Mouse (Mus musculus) liver, embryonic 11.5 days (tissue): Measurements from ENCODE around the gene Mbd3. TPM values are rescaled to one million over a fixed set of nuclear protein-coding genes. Genes with fewer than 3 reads are reported as not detected.

ENCODE experiments used
- ATAC-seq: fragments of 200-750 bp; cut with Nextera tagmentation; replicated peaks from 2 replicates; pipeline ENCODE4 v1.8.0; 2017; ENCODE audit warnings: moderate number of reproducible peaks, mild to moderate bottlenecking, moderate TSS enrichment, moderate library complexity; ENCODE audit not compliant: low FRiP score
- DNase-seq: peaks from one replicate; pipeline ENCODE4 v3.0.0-alpha.2; 2017; ENCODE audit warnings: low spot score
- H3K27ac ChIP-seq: fragments of 300-500 bp; sonication (generic); 2 replicates; pipeline ENCODE4 v1.5.1; 2014; ENCODE audit warnings: mild to moderate bottlenecking, low read depth, low read length, control low read depth
- H3K27me3 ChIP-seq: fragments of 300-500 bp; sonication (generic); replicated peaks from 2 replicates; pipeline ENCODE4 v1.6.1; 2014; ENCODE audit warnings: low read length, mixed read lengths; ENCODE audit not compliant: control insufficient read depth, insufficient read depth
- H3K36me3 ChIP-seq: fragments of 300-500 bp; sonication (generic); 2 replicates; pipeline ENCODE4 v1.6.1; 2014; ENCODE audit warnings: mild to moderate bottlenecking, low read length, moderate library complexity, mixed read lengths; ENCODE audit not compliant: control insufficient read depth, insufficient read depth
- H3K4me1 ChIP-seq: fragments of 300-500 bp; sonication (generic); replicated peaks from 2 replicates; pipeline ENCODE4 v1.6.1; 2014; ENCODE audit warnings: low read length, mixed read lengths; ENCODE audit not compliant: control insufficient read depth, insufficient read depth
- H3K4me2 ChIP-seq: fragments of 300-500 bp; sonication (generic); 2 replicates; pipeline ENCODE4 v1.6.1; 2014; ENCODE audit warnings: mild to moderate bottlenecking, control low read depth, moderate library complexity
- H3K4me3 ChIP-seq: fragments of 300-500 bp; sonication (generic); 2 replicates; pipeline ENCODE4 v1.5.1; 2014; ENCODE audit warnings: low read depth, low read length, control low read depth
- H3K9ac ChIP-seq: fragments of 300-500 bp; sonication (generic); 2 replicates; pipeline ENCODE4 v1.6.1; 2014; ENCODE audit warnings: low read depth, low read length, control low read depth
- H3K9me3 ChIP-seq: fragments of 300-500 bp; sonication (generic); 2 replicates; pipeline ENCODE4 v1.6.1; 2016; ENCODE audit warnings: low read length, inconsistent platforms, mixed read lengths; ENCODE audit not compliant: control insufficient read depth
- WGBS: fragments of 180-500 bp; shearing (Covaris S2); extraction: QIAGEN DNeasy Blood & Tissue Kit; methylation state at CpG from one replicate; pipeline ENCODE4 v1.1.7; 2014; 5-methylcytosine and 5-hydroxymethylcytosine counted together
- polyA plus RNA-seq: library from polyadenylated mRNA; unstranded; fragments of >200 nt; fragmentation: Nextera tagmentation; extraction: Ambion mirVana; gene quantifications from 2 replicates; pipeline ENCODE4 v1.2.1, GENCODE M21; 2014

Mbd3 gene
- polyA plus RNA-seq, 1 experiment from 2014 or later = 175 TPM

DNA sequence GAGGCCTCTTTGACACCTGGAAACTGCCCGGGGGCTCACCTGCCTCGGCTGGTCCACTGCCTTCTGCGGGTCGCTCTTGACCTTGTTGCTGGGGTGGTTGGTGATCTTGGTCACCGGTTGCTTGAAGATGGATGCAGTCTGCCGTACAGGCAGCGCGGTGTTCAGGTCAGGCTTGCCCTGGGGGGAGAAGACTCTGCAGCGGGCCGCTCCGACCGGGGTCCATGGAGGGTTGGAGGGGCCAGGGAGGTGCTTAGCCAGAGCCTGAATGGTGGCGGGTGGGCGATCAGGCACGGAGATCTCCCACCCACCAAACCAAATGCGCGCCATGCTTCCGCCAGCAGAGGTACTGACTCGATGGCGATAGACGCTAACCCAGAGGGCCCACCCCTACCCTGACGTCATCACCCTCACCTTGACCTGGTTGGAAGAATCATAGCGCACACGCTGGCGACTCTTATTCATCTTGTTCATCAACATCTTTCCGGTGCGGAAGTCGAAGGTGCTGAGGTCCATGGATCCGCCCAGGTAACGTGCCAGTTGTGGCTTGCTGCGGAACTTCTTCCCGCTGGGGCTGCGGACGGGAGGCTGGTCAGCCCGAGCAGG is 4.2 kb downstream of the Mbd3 start:
- Histone ChIP-seq H3K4me1 (peaks cover 18% of the 10 kb centered on the region), H3K36me3 (peaks cover 51% of the 10 kb centered on the region), H3K9ac (no peak overlapping the region), H3K27me3 (no peaks in the 10 kb centered on the region), H3K9me3 (no peaks in the 10 kb centered on the region), H3K27ac (no peak overlapping the region), H3K4me2 (no peak overlapping the region), H3K4me3 (no peak overlapping the region)
- WGBS = 93% methylated on average over 35 of the region's 35 CpGs
- ATAC-seq (no peak), DNase-seq (no peak)

DNA sequence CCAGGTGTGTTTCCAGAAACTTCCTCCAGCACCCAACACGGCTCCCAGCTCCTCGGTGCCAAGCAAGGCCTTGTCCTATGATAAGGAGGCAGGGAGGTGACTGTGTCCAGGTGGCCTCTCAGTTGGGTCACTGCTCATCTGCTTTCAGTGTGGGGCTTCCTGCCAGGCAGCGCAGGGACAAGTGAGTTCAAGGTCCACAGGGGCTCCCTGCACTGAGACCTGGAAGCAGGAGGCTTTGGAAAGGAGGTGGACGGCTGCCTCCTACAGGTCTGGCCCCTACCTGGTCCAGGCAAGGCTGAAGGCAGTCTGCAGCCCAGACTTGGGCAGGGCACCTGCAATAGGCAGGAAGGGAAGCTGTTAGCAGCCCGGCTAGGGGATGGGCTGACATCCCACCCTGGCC is 6.7 kb downstream of the Mbd3 start:
- no peak for ATAC-seq
- H3K4me3 ChIP-seq = no peak overlapping the region
- H3K36me3 ChIP-seq = peaks cover 51% of the 10 kb centered on the region
- H3K4me2 ChIP-seq = no peak overlapping the region
- peaks cover 22% of the 10 kb centered on the region for H3K4me1 ChIP-seq
- no peak for DNase-seq
- WGBS = 92% methylated on average over 5 of the region's 5 CpGs
- no peaks in the 10 kb centered on the region for H3K27me3 ChIP-seq
- H3K27ac ChIP-seq = no peak overlapping the region
- H3K9ac ChIP-seq = no peak overlapping the region
- H3K9me3 ChIP-seq = no peaks in the 10 kb centered on the region

DNA sequence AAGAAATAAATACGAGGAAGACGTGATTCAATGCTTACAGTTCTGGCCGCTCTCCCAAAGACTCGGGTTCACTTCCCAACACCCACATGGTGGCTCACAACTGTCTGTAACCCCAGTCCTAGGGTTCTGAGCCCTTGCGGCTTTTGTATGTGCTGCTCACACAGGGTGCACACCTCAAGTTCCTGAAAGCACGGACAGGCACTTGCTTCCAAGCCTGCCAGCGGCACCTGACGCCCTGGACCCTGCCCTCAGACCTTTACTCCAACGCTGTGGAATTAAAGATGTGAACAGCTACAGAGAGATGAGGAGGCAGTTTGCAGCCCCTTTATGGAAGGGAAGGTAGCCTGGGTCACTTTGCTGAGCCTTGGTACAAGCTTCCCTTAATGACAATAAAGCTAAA is 8.7 kb downstream of the Mbd3 start:
- Histone ChIP-seq H3K9me3 (no peaks in the 10 kb centered on the region), H3K27me3 (no peaks in the 10 kb centered on the region), H3K4me2 (no peak overlapping the region), H3K4me3 (no peak overlapping the region), H3K4me1 (peaks cover 23% of the 10 kb centered on the region), H3K9ac (no peak overlapping the region), H3K27ac (no peak overlapping the region), H3K36me3 (peaks cover 50% of the 10 kb centered on the region)
- DNase-seq (no peak), ATAC-seq (no peak)
- WGBS = 87% methylated on average over 9 of the region's 9 CpGs

DNA sequence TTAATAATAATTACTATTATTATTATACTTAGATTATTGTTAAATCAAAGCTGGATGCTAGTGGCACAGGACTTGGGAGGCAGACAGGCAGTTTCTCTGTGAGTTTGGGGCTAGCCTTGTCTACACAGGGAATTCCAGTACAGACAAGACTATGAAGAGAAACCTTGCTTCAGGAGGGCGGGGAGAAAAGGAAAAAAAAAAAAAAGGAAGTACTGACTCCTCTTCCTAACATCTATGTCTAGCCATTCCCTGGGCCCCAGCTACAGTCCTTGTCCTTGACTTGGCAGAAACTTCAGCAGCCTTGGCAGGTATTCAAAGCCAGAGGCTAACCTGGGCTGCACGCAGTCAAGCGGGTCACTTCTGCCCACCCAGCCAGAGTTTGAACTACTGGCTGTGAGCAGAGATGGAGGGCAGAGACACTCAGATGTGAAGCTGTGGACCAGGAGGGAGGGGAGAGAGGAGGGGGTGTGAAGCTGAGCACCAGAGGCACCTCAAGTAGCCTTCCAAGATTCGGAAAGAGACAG is 10.1 kb downstream of the Mbd3 start:
- peaks cover 36% of the 10 kb centered on the region for H3K36me3 ChIP-seq
- peak overlapping the region; percentile 23 for H3K27ac ChIP-seq
- DNase-seq (no peak), ATAC-seq (no peak)
- H3K27me3 ChIP-seq = no peaks in the 10 kb centered on the region
- no peak overlapping the region for H3K4me2 ChIP-seq
- H3K4me1 ChIP-seq = peaks cover 38% of the 10 kb centered on the region
- H3K9ac ChIP-seq = no peak overlapping the region
- no peak overlapping the region for H3K4me3 ChIP-seq
- WGBS = 67% methylated on average over 4 of the region's 4 CpGs
- H3K9me3 ChIP-seq = no peaks in the 10 kb centered on the region

DNA sequence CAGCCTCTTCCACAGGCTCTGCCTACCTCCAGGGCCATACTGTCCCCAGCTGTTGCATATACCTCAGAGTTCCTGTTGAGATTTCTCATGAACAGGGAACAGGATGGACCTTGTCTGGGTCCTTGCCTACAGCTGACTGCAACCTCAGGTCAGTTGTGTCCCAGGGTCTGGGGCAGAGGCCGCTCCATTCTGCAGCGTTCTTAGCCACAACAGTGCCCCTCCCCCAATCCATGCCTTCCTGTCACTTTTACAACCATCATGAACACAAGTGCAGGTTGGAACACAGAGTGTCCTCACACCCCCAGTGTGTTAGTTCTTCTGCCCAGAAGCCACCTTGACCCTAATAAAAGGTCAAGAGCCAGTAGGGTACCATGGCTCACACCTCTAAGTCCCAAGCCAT is 10.6 kb downstream of the Mbd3 start:
- Histone ChIP-seq H3K9ac (peak overlapping the region; percentile 86), H3K4me1 (peaks cover 43% of the 10 kb centered on the region), H3K36me3 (peaks cover 31% of the 10 kb centered on the region), H3K27me3 (no peaks in the 10 kb centered on the region), H3K9me3 (no peaks in the 10 kb centered on the region), H3K4me3 (no peak overlapping the region), H3K4me2 (peak overlapping the region; percentile 95), H3K27ac (peak overlapping the region; percentile 23; the same call in 1 of the 2 replicates)
- ATAC-seq = no peak
- 20% methylated on average over 2 of the region's 2 CpGs for WGBS
- DNase-seq = no peak

DNA sequence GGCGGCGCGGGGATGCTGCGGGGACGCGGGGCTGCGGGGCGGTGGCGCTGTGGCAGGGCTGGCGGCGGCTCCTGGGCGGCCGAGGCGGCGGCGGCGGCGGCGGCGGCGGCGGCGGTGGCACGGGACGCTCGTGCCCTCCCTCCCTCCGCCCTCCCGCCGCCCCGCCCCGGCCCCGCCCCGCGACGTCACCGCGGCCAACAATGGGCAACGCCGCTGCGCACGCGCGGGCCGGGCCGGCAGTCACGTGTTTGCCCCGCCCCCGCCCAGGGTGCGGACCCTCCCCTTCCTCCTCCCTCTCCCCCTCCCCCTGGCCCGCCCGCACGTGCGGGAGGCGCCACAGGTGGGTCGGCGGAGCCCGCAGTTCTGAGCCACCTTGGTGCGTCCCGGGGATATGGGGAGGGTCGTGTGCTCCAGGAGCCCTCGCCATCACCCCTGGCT is 11.8 kb downstream of the Mbd3 start, which contains the start of gene Mex3d:
Mex3d (minus strand) TSS at position 138 of the 438 bp plus-strand sequence.
- 0% methylated on average over 11 of the region's 61 CpGs for WGBS
- ATAC-seq (peak; percentile 58; the same call in 1 of the 2 replicates), DNase-seq (peak; percentile 88)
- Histone ChIP-seq H3K9ac (peak within 1 kb of the TSS; percentile 86), H3K4me1 (peaks cover 43% of the 10 kb centered on the region), H3K27ac (peak within 1 kb of the TSS; percentile 60), H3K36me3 (peaks cover 19% of the 10 kb centered on the region), H3K4me2 (peak within 1 kb of the TSS; percentile 95), H3K27me3 (no peaks in the 10 kb centered on the region), H3K9me3 (no peaks in the 10 kb centered on the region), H3K4me3 (peak within 1 kb of the TSS; percentile 88)

DNA sequence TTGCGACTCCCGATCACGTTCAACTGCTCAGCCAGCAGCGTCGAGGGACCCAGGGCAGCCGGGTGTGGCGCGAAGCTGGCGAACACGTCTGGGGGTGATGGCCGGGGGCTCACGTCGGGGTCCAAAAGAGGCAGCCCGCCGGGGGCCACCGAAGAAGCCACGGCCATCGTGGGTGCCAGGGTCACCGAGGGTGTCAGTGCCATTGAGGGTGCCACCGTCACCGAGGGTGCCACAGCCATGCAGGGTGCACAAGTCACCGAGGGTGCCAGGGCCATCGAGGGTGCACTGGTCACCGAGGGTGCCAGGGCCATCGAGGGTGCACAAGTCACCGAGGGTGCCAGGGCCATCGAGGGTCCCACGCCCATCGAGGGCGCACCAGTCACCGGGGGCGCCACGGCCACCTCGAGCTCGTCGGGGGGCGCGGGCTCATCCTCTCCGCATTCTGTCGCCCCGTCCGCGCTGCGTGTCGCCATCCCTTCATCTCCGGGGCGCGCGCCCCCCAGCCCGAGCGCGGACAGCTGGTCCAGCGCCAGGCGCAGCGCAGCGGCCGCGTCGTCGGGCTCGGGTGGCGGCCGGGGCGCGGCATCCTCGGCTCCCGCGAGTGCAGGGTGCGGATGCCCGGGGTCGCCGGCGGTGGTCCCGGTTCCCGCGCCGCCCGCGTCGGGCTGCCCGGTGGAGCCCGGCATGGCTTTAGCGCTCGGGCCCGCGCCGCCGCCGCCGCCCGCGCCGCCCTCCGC is 12.4 kb downstream of the Mbd3 start:
- Histone ChIP-seq H3K27ac (peak overlapping the region; percentile 60), H3K4me1 (peaks cover 43% of the 10 kb centered on the region), H3K36me3 (peaks cover 19% of the 10 kb centered on the region), H3K9me3 (no peaks in the 10 kb centered on the region), H3K4me2 (peak overlapping the region; percentile 95), H3K4me3 (peak overlapping the region; percentile 88), H3K27me3 (no peaks in the 10 kb centered on the region), H3K9ac (peak overlapping the region; percentile 86)
- DNase-seq (no peak), ATAC-seq (no peak)
- WGBS = 1% methylated on average over 72 of the region's 94 CpGs

DNA sequence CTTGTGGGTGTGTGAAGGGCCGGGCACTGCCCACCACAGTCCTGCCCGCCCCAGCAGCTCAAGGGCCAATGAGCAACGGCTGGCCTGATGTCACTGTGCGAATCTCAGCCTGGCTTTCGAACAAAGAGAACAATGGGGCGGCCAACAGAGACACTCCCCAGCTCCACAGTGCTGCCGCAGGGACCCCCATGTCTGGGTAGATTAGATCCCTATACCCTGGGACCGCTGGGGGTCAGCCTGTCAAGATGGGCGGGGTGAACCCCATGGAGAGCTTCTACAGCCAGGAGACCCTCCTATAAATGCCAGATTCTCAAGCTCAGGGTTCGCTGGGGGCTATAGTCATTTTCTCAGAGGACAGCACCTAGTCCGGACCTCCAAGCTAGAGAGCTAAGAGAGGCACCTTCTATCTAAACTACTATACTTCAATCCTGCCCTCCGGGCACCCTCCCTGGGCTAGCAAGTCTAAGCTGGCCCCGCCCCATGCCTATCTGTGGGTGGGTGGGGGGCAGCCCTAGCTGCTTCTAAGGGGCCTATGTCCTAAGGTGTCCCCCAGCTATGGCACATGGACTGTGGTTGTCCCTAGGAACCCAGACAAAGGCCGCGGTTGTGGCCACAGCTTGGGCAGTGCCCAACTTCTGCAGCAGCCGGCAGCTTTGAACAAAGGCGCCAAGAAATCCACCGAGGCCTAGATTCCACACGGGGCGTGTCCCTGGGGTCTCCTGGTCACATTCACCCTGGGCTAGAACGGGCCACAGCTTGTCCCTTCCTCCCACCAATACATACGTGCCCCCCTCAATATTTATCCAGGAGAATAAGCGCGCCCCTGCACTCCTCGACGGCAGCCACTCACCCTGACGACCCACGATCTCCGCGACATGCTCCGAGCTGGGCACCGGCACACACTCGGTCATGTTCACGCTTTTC is 13.3 kb downstream of the Mbd3 start:
- Histone ChIP-seq H3K27me3 (no peaks in the 10 kb centered on the region), H3K4me3 (peak overlapping the region; percentile 88), H3K4me2 (peak overlapping the region; percentile 95), H3K9ac (peak overlapping the region; percentile 86), H3K36me3 (peaks cover 20% of the 10 kb centered on the region), H3K4me1 (peaks cover 43% of the 10 kb centered on the region), H3K9me3 (no peaks in the 10 kb centered on the region), H3K27ac (peak overlapping the region; percentile 8)
- WGBS = 8% methylated on average over 34 of the region's 34 CpGs
- no peak for ATAC-seq
- no peak for DNase-seq
